Mouse (Mus musculus): ENCODE data around the gene Stau1. TPM values are rescaled to one million over a fixed set of nuclear protein-coding genes. Genes with fewer than 3 reads are reported as not detected.
A peak's percentile ranks its signal among the peaks of the same experiment; 100 is the strongest.

The Stau1 gene
- polyA plus RNA-seq, 1 experiment from 2014 or later, result 74.7 TPM

DNA sequence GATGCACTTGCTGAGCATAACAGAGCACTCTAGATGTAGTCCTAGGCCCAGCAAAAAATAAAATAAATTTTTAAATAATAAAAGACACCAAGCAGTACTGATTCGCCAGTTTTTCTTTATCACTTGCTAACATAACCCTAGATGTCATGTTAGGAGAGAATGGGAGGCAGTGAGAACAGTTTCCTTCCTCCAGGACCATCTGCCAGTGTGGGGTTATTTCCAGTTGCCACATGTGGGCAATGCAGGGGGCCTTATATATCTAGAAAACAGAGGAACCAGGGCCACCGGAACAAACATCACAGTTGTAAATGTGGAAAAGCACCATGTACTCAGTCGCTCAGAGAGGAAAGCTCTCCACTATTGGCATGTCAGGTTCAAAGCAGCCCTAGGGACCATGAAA is 18.6 kb downstream of the Stau1 start:
- DNase-seq (ENCODE audit: low spot score) (no peak), ATAC-seq (ENCODE audit: low read depth) (no peak)
- H3K9ac ChIP-seq (ENCODE audit: low read depth, low read length), result no peak overlapping the region
- H3K4me1 ChIP-seq (ENCODE audit: control insufficient read depth, insufficient read depth, low read length), result peaks cover 31% of the 10 kb centered on the region
- 60% methylated on average over 3 of the region's 3 CpGs for WGBS
- H3K27ac ChIP-seq (replicated peaks; ENCODE audit: low read depth, low read length), result peak overlapping the region; percentile 58
- H3K4me3 ChIP-seq (ENCODE audit: low read depth, low read length), result no peak overlapping the region
- H3K36me3 ChIP-seq (ENCODE audit: control insufficient read depth, insufficient read depth, low read length), result no peaks in the 10 kb centered on the region
- no peaks in the 10 kb centered on the region for H3K27me3 ChIP-seq (replicated peaks; ENCODE audit: control insufficient read depth, insufficient read depth, low read length)
- H3K9me3 ChIP-seq (ENCODE audit: control insufficient read depth, low read length), result no peaks in the 10 kb centered on the region
- H3K4me2 ChIP-seq (ENCODE audit: low read depth, low read length), result no peak overlapping the region

DNA sequence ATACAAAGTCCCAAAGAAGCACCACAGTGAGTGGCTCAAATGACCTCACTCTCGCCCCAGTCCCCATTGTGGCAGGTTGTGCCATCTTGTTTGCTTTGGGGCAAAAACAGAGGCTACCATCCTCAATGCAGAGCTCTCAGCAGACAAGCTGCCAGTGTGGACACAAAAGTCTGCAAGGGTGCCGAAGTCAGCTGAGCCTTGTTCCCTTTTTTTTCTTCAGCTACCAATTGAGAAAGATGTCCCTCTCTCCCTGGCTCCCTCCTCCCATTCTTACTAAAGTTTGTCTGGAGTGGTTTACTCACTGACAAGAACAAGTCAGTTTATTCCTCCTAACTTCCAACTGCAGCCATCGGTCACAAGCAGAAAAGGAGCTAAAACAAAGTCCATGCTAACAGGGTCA is 19.7 kb downstream of the Stau1 start:
- Histone ChIP-seq H3K36me3 (ENCODE audit: control insufficient read depth, insufficient read depth, low read length) (no peaks in the 10 kb centered on the region), H3K27ac (replicated peaks; ENCODE audit: low read depth, low read length) (peak overlapping the region; percentile 56), H3K27me3 (replicated peaks; ENCODE audit: control insufficient read depth, insufficient read depth, low read length) (no peaks in the 10 kb centered on the region), H3K4me3 (ENCODE audit: low read depth, low read length) (no peak overlapping the region), H3K9ac (ENCODE audit: low read depth, low read length) (no peak overlapping the region), H3K4me2 (ENCODE audit: low read depth, low read length) (no peak overlapping the region), H3K9me3 (ENCODE audit: control insufficient read depth, low read length) (no peaks in the 10 kb centered on the region), H3K4me1 (ENCODE audit: control insufficient read depth, insufficient read depth, low read length) (peaks cover 31% of the 10 kb centered on the region)
- WGBS, result 68% methylated on average over 3 of the region's 3 CpGs
- no peak for ATAC-seq (ENCODE audit: low read depth)
- DNase-seq (ENCODE audit: low spot score), result no peak

DNA sequence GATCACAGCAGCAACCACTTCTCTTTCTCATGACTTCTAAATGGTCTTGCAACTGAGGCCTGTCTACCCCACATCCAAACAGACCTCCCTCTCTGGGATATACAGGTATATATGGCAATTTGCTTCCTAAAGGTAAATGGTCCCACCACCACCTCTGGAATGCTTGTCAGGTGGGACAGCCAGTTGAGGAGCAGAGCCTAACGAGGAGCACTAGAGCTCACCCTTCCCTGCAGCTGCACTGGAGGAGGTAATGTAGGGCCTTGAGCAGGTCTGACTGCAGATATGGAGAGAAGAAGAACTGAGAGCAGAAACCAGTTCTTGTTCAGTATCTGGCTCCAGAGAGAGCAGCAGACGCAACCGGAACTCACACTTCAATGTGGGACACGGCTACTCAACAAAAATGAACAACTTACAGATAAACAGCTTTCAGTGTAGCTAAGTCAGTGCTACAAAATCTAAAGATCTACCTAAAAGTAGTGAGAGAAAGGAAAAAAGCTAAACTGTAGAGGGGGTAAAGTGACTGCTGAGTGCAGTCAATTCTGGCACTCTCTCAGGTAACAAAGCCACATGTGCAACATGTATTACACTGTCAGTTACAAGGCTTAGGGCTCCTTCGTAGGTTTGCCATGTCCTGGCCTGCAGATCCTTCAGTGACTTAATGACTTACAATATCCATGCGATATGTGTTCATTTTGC is 21.8 kb downstream of the Stau1 start:
- Histone ChIP-seq H3K27me3 (replicated peaks; ENCODE audit: control insufficient read depth, insufficient read depth, low read length) (no peaks in the 10 kb centered on the region), H3K4me3 (ENCODE audit: low read depth, low read length) (no peak overlapping the region), H3K4me1 (ENCODE audit: control insufficient read depth, insufficient read depth, low read length) (peaks cover 31% of the 10 kb centered on the region), H3K27ac (replicated peaks; ENCODE audit: low read depth, low read length) (no peak overlapping the region), H3K4me2 (ENCODE audit: low read depth, low read length) (no peak overlapping the region), H3K36me3 (ENCODE audit: control insufficient read depth, insufficient read depth, low read length) (no peaks in the 10 kb centered on the region), H3K9ac (ENCODE audit: low read depth, low read length) (no peak overlapping the region), H3K9me3 (ENCODE audit: control insufficient read depth, low read length) (no peaks in the 10 kb centered on the region)
- no peak for DNase-seq (ENCODE audit: low spot score)
- 76% methylated on average over 6 of the region's 6 CpGs for WGBS
- ATAC-seq (ENCODE audit: low read depth), result no peak

DNA sequence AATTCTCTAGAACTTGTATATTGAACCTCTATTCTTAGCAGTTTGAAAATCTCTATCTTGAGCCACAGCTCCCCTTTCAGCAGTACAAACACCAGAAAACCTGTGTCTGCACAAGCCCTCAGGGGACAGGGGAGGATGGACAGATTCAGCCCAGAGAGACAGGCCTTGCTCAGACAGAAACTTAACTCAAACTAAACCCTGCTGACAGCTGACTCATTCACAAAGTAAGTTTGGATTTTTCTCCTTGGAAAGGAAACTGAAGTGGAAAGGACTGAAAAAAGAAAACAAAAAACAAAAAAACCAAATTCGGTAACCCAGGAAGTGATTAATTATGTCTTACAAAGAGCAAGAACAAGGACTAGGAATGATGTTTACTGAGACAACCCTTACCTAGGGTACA is 22.9 kb downstream of the Stau1 start:
- H3K4me1 ChIP-seq (ENCODE audit: control insufficient read depth, insufficient read depth, low read length), result peaks cover 31% of the 10 kb centered on the region
- H3K27ac ChIP-seq (replicated peaks; ENCODE audit: low read depth, low read length), result no peak overlapping the region
- H3K27me3 ChIP-seq (replicated peaks; ENCODE audit: control insufficient read depth, insufficient read depth, low read length), result no peaks in the 10 kb centered on the region
- no peaks in the 10 kb centered on the region for H3K9me3 ChIP-seq (ENCODE audit: control insufficient read depth, low read length)
- DNase-seq (ENCODE audit: low spot score), result no peak
- no peaks in the 10 kb centered on the region for H3K36me3 ChIP-seq (ENCODE audit: control insufficient read depth, insufficient read depth, low read length)
- H3K4me2 ChIP-seq (ENCODE audit: low read depth, low read length), result no peak overlapping the region
- 63% methylated on average over 1 of the region's 1 CpGs for WGBS
- H3K9ac ChIP-seq (ENCODE audit: low read depth, low read length), result no peak overlapping the region
- H3K4me3 ChIP-seq (ENCODE audit: low read depth, low read length), result no peak overlapping the region
- ATAC-seq (ENCODE audit: low read depth), result no peak

DNA sequence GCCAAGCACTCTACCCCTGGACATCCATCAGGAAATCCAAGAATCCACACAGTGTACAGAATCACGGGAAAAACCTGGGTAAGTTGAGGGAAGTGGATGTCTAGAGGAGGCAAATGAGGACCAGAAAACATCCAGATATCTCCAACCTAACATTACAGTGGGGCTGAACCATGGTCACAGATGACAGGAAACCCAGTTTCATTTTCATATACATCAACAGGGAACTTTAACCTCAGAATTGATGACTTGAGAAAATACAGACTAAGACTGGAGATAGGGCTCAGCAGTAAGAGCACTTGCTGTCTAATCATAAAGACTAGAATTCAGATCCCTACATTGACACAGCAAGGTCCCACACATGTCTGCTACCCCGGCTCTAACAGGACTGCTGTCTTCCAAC is 31.3 kb downstream of the Stau1 start:
- Histone ChIP-seq H3K4me3 (ENCODE audit: low read depth, low read length) (no peak overlapping the region), H3K36me3 (ENCODE audit: control insufficient read depth, insufficient read depth, low read length) (peaks cover 22% of the 10 kb centered on the region), H3K9me3 (ENCODE audit: control insufficient read depth, low read length) (no peaks in the 10 kb centered on the region), H3K9ac (ENCODE audit: low read depth, low read length) (no peak overlapping the region), H3K27ac (replicated peaks; ENCODE audit: low read depth, low read length) (no peak overlapping the region), H3K27me3 (replicated peaks; ENCODE audit: control insufficient read depth, insufficient read depth, low read length) (no peaks in the 10 kb centered on the region), H3K4me1 (ENCODE audit: control insufficient read depth, insufficient read depth, low read length) (no peaks in the 10 kb centered on the region), H3K4me2 (ENCODE audit: low read depth, low read length) (no peak overlapping the region)
- WGBS, result 88% methylated on average over 2 of the region's 2 CpGs
- ATAC-seq (ENCODE audit: low read depth), result no peak
- no peak for DNase-seq (ENCODE audit: low spot score)

DNA sequence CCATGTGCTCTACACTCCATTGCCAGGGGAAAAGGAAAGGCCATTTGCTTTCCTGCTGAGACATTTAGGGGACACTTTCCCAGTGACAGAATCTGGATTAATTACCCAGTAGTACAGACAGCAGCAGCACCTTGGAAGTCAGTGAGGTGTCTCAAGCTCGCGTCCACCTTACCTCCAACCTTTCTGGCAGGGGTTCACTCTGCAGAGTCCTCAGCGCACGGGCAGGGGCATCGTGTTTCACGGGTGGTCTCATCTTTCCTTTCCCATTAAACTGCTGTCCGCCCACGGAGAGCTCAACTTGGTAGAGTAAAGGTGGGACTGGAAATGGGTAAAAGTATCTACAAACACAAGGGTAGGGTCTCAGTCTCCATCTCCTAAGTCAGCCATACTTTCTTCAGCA is 32.8 kb downstream of the Stau1 start:
- 69% methylated on average over 8 of the region's 8 CpGs for WGBS
- ATAC-seq (ENCODE audit: low read depth) (no peak), DNase-seq (ENCODE audit: low spot score) (no peak)
- H3K27ac ChIP-seq (replicated peaks; ENCODE audit: low read depth, low read length), result no peak overlapping the region
- H3K9me3 ChIP-seq (ENCODE audit: control insufficient read depth, low read length), result no peaks in the 10 kb centered on the region
- no peak overlapping the region for H3K9ac ChIP-seq (ENCODE audit: low read depth, low read length)
- H3K27me3 ChIP-seq (replicated peaks; ENCODE audit: control insufficient read depth, insufficient read depth, low read length), result no peaks in the 10 kb centered on the region
- H3K4me1 ChIP-seq (ENCODE audit: control insufficient read depth, insufficient read depth, low read length), result no peaks in the 10 kb centered on the region
- no peak overlapping the region for H3K4me2 ChIP-seq (ENCODE audit: low read depth, low read length)
- H3K36me3 ChIP-seq (ENCODE audit: control insufficient read depth, insufficient read depth, low read length), result peaks cover 37% of the 10 kb centered on the region
- no peak overlapping the region for H3K4me3 ChIP-seq (ENCODE audit: low read depth, low read length)

DNA sequence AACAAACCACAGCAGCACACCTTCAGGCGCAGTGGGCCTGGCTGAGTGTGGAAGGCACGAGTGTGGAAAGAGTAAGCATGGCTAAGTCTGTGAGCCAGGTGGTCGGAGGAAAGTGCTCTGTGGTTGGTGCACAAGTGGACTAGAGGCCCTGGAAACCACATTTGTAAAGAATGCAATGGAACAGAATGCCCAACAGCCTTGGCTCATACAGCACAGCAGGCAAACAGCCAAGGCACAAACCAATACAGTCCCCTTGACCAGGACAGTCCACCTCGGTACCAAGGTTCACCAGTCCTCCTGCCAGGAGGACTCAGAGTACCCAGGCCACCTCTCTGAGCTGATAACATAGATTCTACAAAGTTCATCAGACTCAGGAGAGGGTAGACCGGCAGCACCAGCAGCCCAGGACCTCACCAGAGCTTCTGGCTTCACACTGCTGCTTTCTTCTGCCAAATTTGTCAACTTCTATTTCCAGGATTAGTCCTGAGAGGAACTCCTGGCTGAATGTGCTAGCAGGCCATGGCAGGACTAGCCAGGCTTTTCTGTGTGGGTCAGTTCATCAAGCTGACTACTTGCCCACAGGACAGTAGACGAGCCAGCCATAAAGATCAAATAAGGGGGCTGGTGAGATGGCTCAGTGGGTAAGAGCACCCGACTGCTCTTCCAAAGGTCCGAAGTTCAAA is 35.3 kb downstream of the Stau1 start:
- H3K4me2 ChIP-seq (ENCODE audit: low read depth, low read length), result no peak overlapping the region
- H3K27me3 ChIP-seq (replicated peaks; ENCODE audit: control insufficient read depth, insufficient read depth, low read length), result no peaks in the 10 kb centered on the region
- 91% methylated on average over 8 of the region's 8 CpGs for whole genome bisulfite sequencing
- peaks cover 62% of the 10 kb centered on the region for H3K36me3 ChIP-seq (ENCODE audit: control insufficient read depth, insufficient read depth, low read length)
- H3K4me3 ChIP-seq (ENCODE audit: low read depth, low read length), result no peak overlapping the region
- H3K4me1 ChIP-seq (ENCODE audit: control insufficient read depth, insufficient read depth, low read length), result no peaks in the 10 kb centered on the region
- H3K9me3 ChIP-seq (ENCODE audit: control insufficient read depth, low read length), result no peaks in the 10 kb centered on the region
- H3K27ac ChIP-seq (replicated peaks; ENCODE audit: low read depth, low read length), result no peak overlapping the region
- ATAC-seq (ENCODE audit: low read depth), result no peak
- H3K9ac ChIP-seq (ENCODE audit: low read depth, low read length), result no peak overlapping the region
- DNase-seq (ENCODE audit: low spot score), result no peak

DNA sequence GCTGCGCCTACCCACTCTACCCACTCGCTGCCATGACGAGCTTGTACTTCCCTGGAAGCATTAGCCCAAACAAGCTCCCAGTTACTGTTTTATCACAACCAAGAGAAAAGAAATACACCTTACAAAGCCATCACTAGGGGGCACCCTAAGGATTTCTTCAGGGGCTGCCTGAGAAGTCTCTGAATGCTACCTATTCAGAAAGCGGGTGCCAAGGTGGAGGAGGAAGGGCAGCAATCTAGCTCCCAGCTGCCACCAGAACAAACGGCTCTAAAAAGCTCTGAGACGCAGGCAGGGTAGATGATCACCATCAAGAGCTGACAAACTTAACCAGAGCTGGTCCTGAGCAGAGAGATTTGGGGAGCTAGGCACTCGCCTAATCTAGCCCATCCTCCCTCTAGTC is 39.3 kb downstream of the Stau1 start:
- Histone ChIP-seq H3K9ac (ENCODE audit: low read depth, low read length) (no peak overlapping the region), H3K9me3 (ENCODE audit: control insufficient read depth, low read length) (no peaks in the 10 kb centered on the region), H3K36me3 (ENCODE audit: control insufficient read depth, insufficient read depth, low read length) (peaks cover 91% of the 10 kb centered on the region), H3K4me1 (ENCODE audit: control insufficient read depth, insufficient read depth, low read length) (no peaks in the 10 kb centered on the region), H3K27ac (replicated peaks; ENCODE audit: low read depth, low read length) (no peak overlapping the region), H3K4me3 (ENCODE audit: low read depth, low read length) (no peak overlapping the region), H3K4me2 (ENCODE audit: low read depth, low read length) (no peak overlapping the region), H3K27me3 (replicated peaks; ENCODE audit: control insufficient read depth, insufficient read depth, low read length) (no peaks in the 10 kb centered on the region)
- peak; percentile 64 for DNase-seq (ENCODE audit: low spot score)
- 52% methylated on average over 7 of the region's 7 CpGs for WGBS
- ATAC-seq (ENCODE audit: low read depth), result no peak

DNA sequence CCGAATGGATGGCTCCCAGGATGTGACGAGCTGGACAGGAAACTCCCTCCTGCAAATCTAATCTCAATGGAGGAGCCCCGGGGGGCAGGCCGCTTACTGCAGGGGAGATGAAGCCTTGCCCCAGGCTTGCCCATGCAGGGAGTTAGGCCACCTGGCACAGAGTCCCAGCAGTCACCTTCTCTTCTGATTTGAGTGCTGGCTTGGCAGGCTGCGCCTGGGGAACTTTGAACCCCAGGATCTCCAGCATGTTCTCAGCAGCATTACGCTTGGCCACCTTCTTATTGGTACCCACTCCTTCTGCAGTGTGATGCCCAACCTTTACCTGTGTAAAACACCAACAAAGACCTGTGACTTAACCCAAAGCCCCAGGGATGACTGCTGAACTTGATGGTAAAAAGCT is 43.9 kb downstream of the Stau1 start:
- WGBS, result 73% methylated on average over 6 of the region's 6 CpGs
- Histone ChIP-seq H3K27ac (replicated peaks; ENCODE audit: low read depth, low read length) (no peak overlapping the region), H3K4me3 (ENCODE audit: low read depth, low read length) (no peak overlapping the region)

More for the DNA sequence above, 43.9 kb downstream of the Stau1 start:
- Histone ChIP-seq H3K9me3 (ENCODE audit: control insufficient read depth, low read length) (no peaks in the 10 kb centered on the region), H3K4me1 (ENCODE audit: control insufficient read depth, insufficient read depth, low read length) (no peaks in the 10 kb centered on the region), H3K4me2 (ENCODE audit: low read depth, low read length) (no peak overlapping the region), H3K36me3 (ENCODE audit: control insufficient read depth, insufficient read depth, low read length) (peaks cover 99% of the 10 kb centered on the region), H3K9ac (ENCODE audit: low read depth, low read length) (no peak overlapping the region), H3K27me3 (replicated peaks; ENCODE audit: control insufficient read depth, insufficient read depth, low read length) (no peaks in the 10 kb centered on the region)
- no peak for DNase-seq (ENCODE audit: low spot score)
- ATAC-seq (ENCODE audit: low read depth), result no peak
